Mouse (Mus musculus): ENCODE results near the gene Wdr90. TPM values are rescaled to one million over a fixed set of nuclear protein-coding genes. Genes with fewer than 3 reads are reported as not detected.

The Wdr90 gene
- polyA plus RNA-seq, 1 experiment from 2014 or later: 19.8 TPM

GRCm38 (mm10) chr17:25866172-25866571 is 4.9 kb upstream of the Wdr90 start:
- Histone ChIP-seq H3K9ac (no peak overlapping the region), H3K4me3 (no peak overlapping the region), H3K27me3 (peaks cover 3% of the 10 kb centered on the region), H3K36me3 (no peaks in the 10 kb centered on the region), H3K4me2 (no peak overlapping the region), H3K27ac (no peak overlapping the region), H3K9me3 (no peaks in the 10 kb centered on the region), H3K4me1 (replicated peaks) (peaks cover 25% of the 10 kb centered on the region)
- 98% methylated on average over 3 of the region's 3 CpGs for WGBS
- no peak for ATAC-seq (ENCODE audit: low FRiP score)

- WGBS: 96% methylated on average over 11 of the region's 11 CpGs
- ATAC-seq (ENCODE audit: low FRiP score): no peak
Measured at GRCm38 (mm10) chr17:25865288-25865687, 4.0 kb upstream of the Wdr90 start.

GRCm38 (mm10) chr17:25864311-25864710 is 3.0 kb upstream of the Wdr90 start:
- WGBS: 93% methylated on average over 14 of the region's 14 CpGs
- no peaks in the 10 kb centered on the region for H3K36me3 ChIP-seq
- H3K9me3 ChIP-seq: no peaks in the 10 kb centered on the region
- peaks cover 38% of the 10 kb centered on the region for H3K4me1 ChIP-seq (replicated peaks)
- H3K27ac ChIP-seq: no peak overlapping the region
- ATAC-seq (ENCODE audit: low FRiP score): no peak
- no peak overlapping the region for H3K9ac ChIP-seq
- peaks cover 3% of the 10 kb centered on the region for H3K27me3 ChIP-seq
- no peak overlapping the region for H3K4me3 ChIP-seq
- H3K4me2 ChIP-seq: no peak overlapping the region

More at GRCm38 (mm10) chr17:25865288-25865687, 4.0 kb upstream of the Wdr90 start:
- H3K4me2 ChIP-seq: no peak overlapping the region
- no peak overlapping the region for H3K4me3 ChIP-seq
- H3K9ac ChIP-seq: peak overlapping the region; percentile 19; the same call in 1 of the 2 replicates
- H3K9me3 ChIP-seq: no peaks in the 10 kb centered on the region
- H3K27ac ChIP-seq: no peak overlapping the region
- H3K27me3 ChIP-seq: peaks cover 3% of the 10 kb centered on the region
- peaks cover 34% of the 10 kb centered on the region for H3K4me1 ChIP-seq (replicated peaks)
- no peaks in the 10 kb centered on the region for H3K36me3 ChIP-seq

- no peak for ATAC-seq (ENCODE audit: low FRiP score)
- H3K27ac ChIP-seq: no peak overlapping the region
- H3K9me3 ChIP-seq: no peaks in the 10 kb centered on the region
- H3K9ac ChIP-seq: no peak overlapping the region
- no peaks in the 10 kb centered on the region for H3K36me3 ChIP-seq
- H3K4me2 ChIP-seq: no peak overlapping the region
- H3K4me3 ChIP-seq: no peak overlapping the region
- peaks cover 33% of the 10 kb centered on the region for H3K4me1 ChIP-seq (replicated peaks)
- peaks cover 3% of the 10 kb centered on the region for H3K27me3 ChIP-seq
- 87% methylated on average over 6 of the region's 6 CpGs for WGBS
Measured at GRCm38 (mm10) chr17:25863681-25864080, 2.4 kb upstream of the Wdr90 start.

GRCm38 (mm10) chr17:25861704-25862612 is 657 bp upstream of the Wdr90 start:
- peak overlapping the region; percentile 85 for H3K9ac ChIP-seq
- peaks cover 26% of the 10 kb centered on the region for H3K4me1 ChIP-seq (replicated peaks)
- 15% methylated on average over 6 of the region's 6 CpGs for WGBS
- H3K4me2 ChIP-seq: peak overlapping the region; percentile 82
- peak overlapping the region; percentile 91 for H3K27ac ChIP-seq
- H3K27me3 ChIP-seq: no peaks in the 10 kb centered on the region; the same call in 1 of the 2 replicates
- peak; percentile 46; the same call in 1 of the 2 replicates for ATAC-seq (ENCODE audit: low FRiP score)
- peak overlapping the region; percentile 69 for H3K4me3 ChIP-seq
- H3K9me3 ChIP-seq: no peaks in the 10 kb centered on the region
- H3K36me3 ChIP-seq: no peaks in the 10 kb centered on the region

- peak overlapping the region; percentile 69 for H3K4me3 ChIP-seq
- H3K36me3 ChIP-seq: peaks cover 1% of the 10 kb centered on the region; the same call in 1 of the 2 replicates
- no peak overlapping the region for H3K27ac ChIP-seq
- H3K4me1 ChIP-seq (replicated peaks): peaks cover 26% of the 10 kb centered on the region
- 94% methylated on average over 6 of the region's 6 CpGs for WGBS
- no peak for ATAC-seq (ENCODE audit: low FRiP score)
- H3K9me3 ChIP-seq: no peaks in the 10 kb centered on the region
- no peaks in the 10 kb centered on the region for H3K27me3 ChIP-seq
- peak overlapping the region; percentile 85 for H3K9ac ChIP-seq
- H3K4me2 ChIP-seq: peak overlapping the region; percentile 82
Measured at GRCm38 (mm10) chr17:25860229-25860628, 1.1 kb downstream of the Wdr90 start.

- Histone ChIP-seq H3K9ac (peak within 1 kb of the TSS; percentile 88), H3K4me3 (peak within 1 kb of the TSS; percentile 90), H3K36me3 (peaks cover 61% of the 10 kb centered on the region), H3K27ac (peak within 1 kb of the TSS; percentile 79), H3K4me2 (peak within 1 kb of the TSS; percentile 96), H3K4me1 (replicated peaks) (peaks cover 18% of the 10 kb centered on the region), H3K27me3 (no peaks in the 10 kb centered on the region), H3K9me3 (no peaks in the 10 kb centered on the region)
- ATAC-seq (ENCODE audit: low FRiP score): peak; percentile 91
- 1% methylated on average over 21 of the region's 21 CpGs for WGBS
Measured at GRCm38 (mm10) chr17:25844396-25844901, 16.9 kb downstream of the Wdr90 start, which contains the start of gene Rhot2. Gene Rhot2, minus strand, starts transcription at chr17:25844851.

- peak overlapping the region; percentile 88 for H3K9ac ChIP-seq
- H3K4me3 ChIP-seq: peak overlapping the region; percentile 90
- peaks cover 61% of the 10 kb centered on the region for H3K36me3 ChIP-seq
- H3K4me2 ChIP-seq: peak overlapping the region; percentile 96
- no peak; the same call in 1 of the 2 replicates for ATAC-seq (ENCODE audit: low FRiP score)
- no peaks in the 10 kb centered on the region for H3K9me3 ChIP-seq
- WGBS: 6% methylated on average over 36 of the region's 38 CpGs
- peak overlapping the region; percentile 79 for H3K27ac ChIP-seq
- H3K4me1 ChIP-seq (replicated peaks): peaks cover 23% of the 10 kb centered on the region
- H3K27me3 ChIP-seq: no peaks in the 10 kb centered on the region
Measured at GRCm38 (mm10) chr17:25843636-25844395, 17.5 kb downstream of the Wdr90 start.

- no peaks in the 10 kb centered on the region for H3K9me3 ChIP-seq
- peaks cover 29% of the 10 kb centered on the region for H3K4me1 ChIP-seq (replicated peaks)
- peak overlapping the region; percentile 96 for H3K4me2 ChIP-seq
- 96% methylated on average over 4 of the region's 4 CpGs for WGBS
- H3K9ac ChIP-seq: peak overlapping the region; percentile 88
- no peak overlapping the region for H3K27ac ChIP-seq
- no peaks in the 10 kb centered on the region for H3K27me3 ChIP-seq
- peak overlapping the region; percentile 90 for H3K4me3 ChIP-seq
- peaks cover 58% of the 10 kb centered on the region for H3K36me3 ChIP-seq
- no peak for ATAC-seq (ENCODE audit: low FRiP score)
Measured at GRCm38 (mm10) chr17:25843122-25843521, 18.2 kb downstream of the Wdr90 start.

GRCm38 (mm10) chr17:25842509-25842908 is 18.8 kb downstream of the Wdr90 start:
- no peak overlapping the region for H3K9ac ChIP-seq
- ATAC-seq (ENCODE audit: low FRiP score): no peak
- no peak overlapping the region for H3K4me3 ChIP-seq
- H3K4me2 ChIP-seq: no peak overlapping the region
- peaks cover 57% of the 10 kb centered on the region for H3K36me3 ChIP-seq
- peaks cover 35% of the 10 kb centered on the region for H3K4me1 ChIP-seq (replicated peaks)
- no peaks in the 10 kb centered on the region for H3K9me3 ChIP-seq
- WGBS: 80% methylated on average over 3 of the region's 3 CpGs
- H3K27ac ChIP-seq: no peak overlapping the region
- H3K27me3 ChIP-seq: no peaks in the 10 kb centered on the region

GRCm38 (mm10) chr17:25841117-25841880 is 20.0 kb downstream of the Wdr90 start, which contains the start of gene Gm20683:
Gene Gm20683, minus strand, starts transcription at chr17:25841763.
- no peaks in the 10 kb centered on the region for H3K27me3 ChIP-seq
- 0 out of 2 replicates have a peak within 1 kb of the TSS, but pooled peaks have one; percentile 4 for H3K9ac ChIP-seq
- H3K9me3 ChIP-seq: no peaks in the 10 kb centered on the region
- no peak within 1 kb of the TSS for H3K4me2 ChIP-seq
- H3K36me3 ChIP-seq: peaks cover 50% of the 10 kb centered on the region
- ATAC-seq (ENCODE audit: low FRiP score): no peak
- no peak within 1 kb of the TSS for H3K27ac ChIP-seq
- 94% methylated on average over 22 of the region's 22 CpGs for WGBS
- H3K4me1 ChIP-seq (replicated peaks): peaks cover 47% of the 10 kb centered on the region
- H3K4me3 ChIP-seq: no peak within 1 kb of the TSS
